Mouse (Mus musculus) kidney, embryonic 15.5 days (tissue): ENCODE data around the gene B230217C12Rik. TPM values are rescaled to one million over a fixed set of nuclear protein-coding genes. Genes with fewer than 3 reads are reported as not detected.
"Not testable (repeated sequence)": the region's sequence is repeated elsewhere in the genome, so short reads cannot be mapped to it uniquely, and the experiment has no call there.

ENCODE experiments used
- ATAC-seq: fragments of 200-750 bp; cut with Nextera tagmentation; replicated peaks from 2 replicates; pipeline ENCODE4 v1.8.0; 2017; ENCODE audit warnings: moderate TSS enrichment; ENCODE audit not compliant: low FRiP score
- H3K27ac ChIP-seq: fragments of 300-500 bp; sonication (generic); 2 replicates; pipeline ENCODE4 v1.5.1; 2015; ENCODE audit warnings: mild to moderate bottlenecking, inconsistent platforms
- H3K27me3 ChIP-seq: fragments of 300-500 bp; sonication (generic); 2 replicates; pipeline ENCODE4 v1.6.1; 2015; ENCODE audit warnings: inconsistent platforms
- H3K36me3 ChIP-seq: fragments of 300-500 bp; sonication (generic); 2 replicates; pipeline ENCODE4 v1.6.1; 2015; ENCODE audit warnings: inconsistent platforms
- H3K4me1 ChIP-seq: fragments of 300-500 bp; sonication (generic); 2 replicates; pipeline ENCODE4 v1.6.1; 2015; ENCODE audit warnings: inconsistent platforms
- H3K4me2 ChIP-seq: fragments of 300-500 bp; sonication (generic); 2 replicates; pipeline ENCODE4 v1.6.1; 2015; ENCODE audit warnings: moderate library complexity, mild to moderate bottlenecking, inconsistent platforms
- H3K4me3 ChIP-seq: fragments of 300-500 bp; sonication (generic); replicated peaks from 2 replicates; pipeline ENCODE4 v1.5.1; 2015; ENCODE audit warnings: mild to moderate bottlenecking, inconsistent platforms
- H3K9ac ChIP-seq: fragments of 300-500 bp; sonication (generic); 2 replicates; pipeline ENCODE4 v1.6.1; 2015; ENCODE audit warnings: mild to moderate bottlenecking, inconsistent platforms
- H3K9me3 ChIP-seq: fragments of 300-500 bp; sonication (generic); replicated peaks from 2 replicates; pipeline ENCODE4 v1.6.1; 2016; ENCODE audit warnings: inconsistent platforms
- WGBS: fragments of 180-500 bp; shearing (Covaris S2); methylation state at CpG from one replicate; pipeline ENCODE4 v1.1.7; 2015; ENCODE audit warnings: mixed read lengths; 5-methylcytosine and 5-hydroxymethylcytosine counted together
- polyA plus RNA-seq: library from polyadenylated mRNA; unstranded; fragments of >200 nt; fragmentation: Nextera tagmentation; extraction: Ambion mirVana; gene quantifications from 2 replicates; pipeline ENCODE4 v1.2.1, GENCODE M21; 2015

Gene B230217C12Rik
- polyA plus RNA-seq, 1 experiment from 2014 or later, result 7.5 TPM

DNA sequence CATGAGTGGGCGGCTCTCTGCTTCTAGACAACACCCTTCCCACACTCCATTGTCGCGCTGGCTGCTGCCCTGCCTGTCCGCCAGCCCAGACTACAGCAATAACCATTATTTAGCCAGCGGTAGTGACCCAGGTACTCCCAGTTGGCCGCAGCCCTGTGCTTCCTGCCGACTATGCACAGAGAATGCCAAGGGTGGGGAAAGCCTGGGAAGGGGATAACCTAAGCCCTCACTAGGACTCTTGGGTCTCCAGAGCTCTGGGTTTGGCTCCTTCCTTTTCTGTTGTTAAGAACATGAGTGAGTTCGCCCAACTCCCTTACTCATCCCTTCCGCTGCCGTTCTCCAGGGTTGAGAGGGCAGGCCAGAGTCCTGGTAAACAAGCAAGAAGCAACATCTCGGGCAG, 8.6 kb upstream of the B230217C12Rik start:
- no peak overlapping the region for H3K4me2 ChIP-seq
- H3K4me1 ChIP-seq, result 0 out of 2 replicates have a peak, but pooled peaks cover 10% of the 10 kb centered on the region
- H3K9me3 ChIP-seq, result no peaks in the 10 kb centered on the region
- no peak overlapping the region for H3K9ac ChIP-seq
- H3K36me3 ChIP-seq, result peaks cover 85% of the 10 kb centered on the region
- H3K4me3 ChIP-seq, result no peak overlapping the region
- no peak for ATAC-seq
- H3K27me3 ChIP-seq, result no peaks in the 10 kb centered on the region
- H3K27ac ChIP-seq, result no peak overlapping the region
- 64% methylated on average over 11 of the region's 11 CpGs for WGBS

DNA sequence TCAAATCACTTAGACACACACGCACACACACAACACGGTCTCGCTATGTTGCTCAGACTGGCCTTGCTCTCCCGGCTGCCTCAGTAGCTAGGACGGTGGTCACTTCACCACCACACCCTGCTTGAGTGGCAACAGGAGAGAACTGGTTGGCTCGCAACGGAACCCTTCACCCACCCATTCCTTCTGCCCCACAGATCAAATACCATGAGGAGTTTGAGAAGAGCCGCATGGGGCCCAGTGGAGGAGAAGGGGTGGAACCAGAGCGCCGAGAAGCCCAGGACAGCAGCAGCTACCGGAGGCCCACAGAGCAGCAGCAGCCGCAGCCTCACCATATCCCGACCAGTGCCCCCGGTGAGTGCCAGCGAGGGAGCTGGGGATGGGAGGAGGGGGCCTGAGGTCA, 7.2 kb upstream of the B230217C12Rik start:
- no peak for ATAC-seq
- peaks cover 83% of the 10 kb centered on the region for H3K36me3 ChIP-seq
- H3K4me1 ChIP-seq, result 0 out of 2 replicates have a peak, but pooled peaks cover 10% of the 10 kb centered on the region
- no peaks in the 10 kb centered on the region for H3K27me3 ChIP-seq
- no peak overlapping the region for H3K4me3 ChIP-seq
- H3K27ac ChIP-seq, result no peak overlapping the region
- WGBS, result 77% methylated on average over 15 of the region's 15 CpGs
- no peak overlapping the region for H3K9ac ChIP-seq
- H3K9me3 ChIP-seq, result no peaks in the 10 kb centered on the region
- H3K4me2 ChIP-seq, result no peak overlapping the region

DNA sequence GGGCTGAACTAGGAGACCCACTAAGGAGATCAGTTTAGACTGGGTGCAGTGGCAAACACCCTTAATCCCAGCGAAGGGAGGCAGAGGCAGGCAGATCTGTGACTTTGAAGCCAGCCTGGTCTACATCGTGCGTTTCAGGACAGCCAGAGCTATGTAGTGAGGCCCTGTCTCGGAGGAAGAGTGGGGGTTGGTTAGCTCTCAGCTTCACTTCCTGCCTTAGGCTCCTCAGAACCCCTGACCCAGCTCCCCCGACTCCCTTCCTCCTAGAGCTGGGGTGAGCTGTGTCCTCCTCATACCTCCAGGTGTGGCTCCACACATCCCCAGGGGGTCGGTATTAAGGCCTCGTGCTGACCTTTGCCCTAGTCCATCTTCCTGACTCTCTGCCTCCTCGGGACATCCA, 4.0 kb upstream of the B230217C12Rik start:
- Histone ChIP-seq H3K9me3 (no peaks in the 10 kb centered on the region), H3K36me3 (peaks cover 57% of the 10 kb centered on the region), H3K9ac (no peak overlapping the region), H3K27ac (no peak overlapping the region), H3K4me3 (no peak overlapping the region), H3K4me1 (peaks cover 24% of the 10 kb centered on the region), H3K4me2 (no peak overlapping the region), H3K27me3 (no peaks in the 10 kb centered on the region)
- no peak for ATAC-seq
- 62% methylated on average over 8 of the region's 8 CpGs for WGBS

DNA sequence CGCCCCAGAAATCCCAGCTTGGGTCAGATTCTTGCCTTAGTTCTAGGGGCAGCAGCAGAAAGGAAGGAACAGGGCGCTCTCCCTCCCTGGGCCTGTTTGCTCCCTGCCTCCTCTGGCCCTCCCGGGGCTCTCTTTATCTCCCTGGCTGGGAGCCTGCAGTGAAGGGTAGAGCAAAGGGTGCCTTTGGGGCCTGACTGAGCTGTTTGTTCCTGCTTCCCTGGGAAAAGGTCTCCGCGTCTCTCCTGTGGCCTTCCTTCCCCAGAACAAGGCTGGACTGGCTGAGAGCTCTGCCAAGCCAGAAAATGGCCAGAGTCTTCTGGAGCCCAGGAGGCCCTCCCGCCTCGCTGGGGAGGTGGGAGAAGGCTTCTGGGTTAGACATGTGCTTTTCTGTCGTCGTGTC, 3.5 kb upstream of the B230217C12Rik start:
- not testable (repeated sequence) for H3K9ac ChIP-seq, ATAC-seq, H3K4me2 ChIP-seq, H3K27me3 ChIP-seq, H3K9me3 ChIP-seq, H3K4me3 ChIP-seq, H3K27ac ChIP-seq
- peaks cover 25% of the 10 kb centered on the region for H3K4me1 ChIP-seq
- H3K36me3 ChIP-seq, result peaks cover 52% of the 10 kb centered on the region
- 86% methylated on average over 9 of the region's 9 CpGs for WGBS

DNA sequence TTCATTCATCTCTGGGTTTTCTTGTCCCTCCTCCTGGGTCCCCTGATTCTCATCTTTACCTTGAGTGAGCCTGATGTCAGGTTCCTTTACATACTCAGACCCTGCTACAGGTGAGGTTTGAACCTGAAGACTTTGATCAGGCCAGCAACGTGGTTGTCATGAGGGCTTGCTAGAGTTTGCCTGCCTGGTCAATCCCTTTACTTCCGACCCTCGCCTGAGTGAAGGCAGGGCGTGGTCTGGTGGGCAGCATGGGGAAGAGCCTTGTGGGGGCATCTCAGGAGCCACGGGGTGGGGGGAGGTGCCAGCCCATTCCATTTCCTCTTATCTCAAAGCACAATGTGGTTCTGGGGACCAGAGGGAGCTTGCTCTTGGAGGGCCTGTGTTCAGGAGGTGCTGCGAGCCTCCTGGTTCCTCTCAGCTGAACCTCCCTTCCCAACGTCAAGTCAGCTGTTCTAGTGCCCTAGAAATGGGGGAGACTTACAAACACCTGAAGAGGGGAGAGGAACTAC, 2.9 kb upstream of the B230217C12Rik start:
- H3K27me3 ChIP-seq, result no peaks in the 10 kb centered on the region
- no peak for ATAC-seq

DNA sequence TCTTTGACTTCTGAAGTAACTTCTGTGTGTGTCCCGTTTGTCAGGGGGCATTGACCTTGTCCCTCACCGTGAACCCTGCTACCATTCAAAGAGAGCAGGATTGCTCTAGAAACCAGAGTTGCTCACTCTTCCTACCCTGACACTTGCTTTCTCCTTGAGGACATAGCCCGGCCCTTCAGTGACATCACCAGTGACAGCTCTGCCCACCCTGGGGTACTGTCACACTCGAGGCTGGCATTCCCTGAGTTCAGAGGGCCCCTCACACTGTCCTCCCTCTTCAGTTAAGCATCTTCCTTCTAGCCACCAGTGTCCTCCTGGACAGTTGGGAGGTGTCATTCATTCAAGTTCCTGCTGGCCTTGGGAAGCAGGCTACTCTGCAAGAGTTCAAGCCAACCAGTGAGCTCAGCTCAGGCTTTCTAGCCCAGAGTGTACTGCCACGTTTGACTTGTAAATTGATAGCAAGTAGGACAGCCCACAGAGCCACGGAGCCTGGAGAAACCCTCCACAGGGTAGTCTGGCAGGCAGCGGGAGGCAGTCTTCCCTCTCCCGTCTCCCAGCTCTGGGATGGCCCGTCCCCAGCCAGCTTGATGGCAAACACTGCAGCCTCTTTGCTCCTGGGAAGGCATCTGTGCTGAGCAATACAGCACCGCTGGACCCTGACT, 1.7 kb upstream of the B230217C12Rik start:
- Histone ChIP-seq H3K9me3 (no peaks in the 10 kb centered on the region), H3K9ac (no peak overlapping the region), H3K27me3 (no peaks in the 10 kb centered on the region), H3K4me1 (peaks cover 28% of the 10 kb centered on the region), H3K4me3 (no peak overlapping the region), H3K36me3 (peaks cover 40% of the 10 kb centered on the region), H3K4me2 (peak overlapping the region; percentile 12; the same call in 1 of the 2 replicates), H3K27ac (peak overlapping the region; percentile 61; the same call in 1 of the 2 replicates)
- 38% methylated on average over 10 of the region's 10 CpGs for WGBS
- no peak for ATAC-seq

More for the DNA sequence above, 2.9 kb upstream of the B230217C12Rik start:
- Histone ChIP-seq H3K4me1 (peaks cover 28% of the 10 kb centered on the region), H3K4me2 (no peak overlapping the region), H3K36me3 (peaks cover 50% of the 10 kb centered on the region), H3K9me3 (no peaks in the 10 kb centered on the region), H3K9ac (no peak overlapping the region), H3K4me3 (no peak overlapping the region), H3K27ac (no peak overlapping the region)
- 89% methylated on average over 7 of the region's 7 CpGs for WGBS

DNA sequence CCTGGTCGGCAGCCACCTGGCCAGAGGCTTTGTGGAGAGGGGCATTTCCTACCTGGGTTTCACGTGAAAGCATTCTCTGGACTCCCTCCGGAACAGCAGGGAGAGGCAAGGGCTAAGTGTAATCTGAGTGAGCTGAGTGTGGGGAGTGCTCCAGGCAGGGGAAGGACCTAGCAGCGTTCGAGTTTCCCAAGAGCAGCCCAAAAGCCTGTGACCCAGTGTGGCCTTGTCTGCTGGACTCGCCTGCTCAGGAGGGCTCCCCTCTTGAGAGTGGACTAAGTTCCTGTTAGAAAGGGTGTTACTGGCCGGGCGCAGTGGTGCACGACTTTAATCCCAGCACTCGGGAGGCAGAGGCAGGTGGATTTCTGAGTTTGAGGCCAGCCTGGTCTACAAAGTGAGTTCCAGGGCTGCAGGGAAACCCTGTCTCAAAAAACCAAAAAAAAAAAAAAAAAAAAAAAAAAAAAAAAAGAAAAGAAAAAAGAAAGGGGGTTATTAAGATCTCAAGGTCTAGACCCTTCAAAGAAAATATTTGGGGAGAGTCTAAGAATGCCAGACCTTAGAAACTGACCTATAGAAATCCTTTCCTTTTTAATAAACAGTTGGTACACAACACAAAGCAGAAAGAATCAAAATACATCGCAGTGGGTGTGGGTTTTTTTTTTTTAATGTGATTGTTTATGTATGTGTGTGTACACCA, 992 bp upstream of the B230217C12Rik start:
- H3K9ac ChIP-seq, result no peak overlapping the region
- H3K27ac ChIP-seq, result peak overlapping the region; percentile 61; the same call in 1 of the 2 replicates
- 55% methylated on average over 11 of the region's 11 CpGs for WGBS

DNA sequence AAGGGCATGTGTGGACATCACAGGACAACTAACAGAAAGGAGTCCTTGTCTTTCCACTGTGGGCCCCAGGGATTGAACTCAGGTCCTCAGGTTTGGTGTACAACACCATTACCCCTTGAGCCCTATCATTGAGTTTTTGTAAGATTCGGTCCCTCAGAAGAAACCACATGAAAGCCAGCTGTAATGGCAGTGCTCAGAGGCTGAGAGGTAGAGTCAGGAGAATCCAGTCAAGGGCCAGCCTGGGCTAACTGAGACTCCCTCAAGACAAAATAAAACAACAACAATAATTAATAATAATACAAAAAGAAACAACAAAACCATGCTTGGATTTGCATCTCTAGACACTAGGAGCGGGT, 467 bp upstream of the B230217C12Rik start:
- Histone ChIP-seq H3K27me3 (no peaks in the 10 kb centered on the region), H3K9ac (no peak overlapping the region), H3K9me3 (no peaks in the 10 kb centered on the region), H3K27ac (peak overlapping the region; percentile 85), H3K4me1 (peaks cover 28% of the 10 kb centered on the region), H3K4me2 (peak overlapping the region; percentile 77), H3K36me3 (peaks cover 28% of the 10 kb centered on the region), H3K4me3 (no peak overlapping the region; the same call in 1 of the 2 replicates)
- no peak for ATAC-seq
- WGBS, result 72% methylated on average over 2 of the region's 2 CpGs

More for the DNA sequence above, 992 bp upstream of the B230217C12Rik start:
- Histone ChIP-seq H3K36me3 (peaks cover 33% of the 10 kb centered on the region), H3K4me3 (no peak overlapping the region), H3K4me1 (peaks cover 28% of the 10 kb centered on the region), H3K9me3 (no peaks in the 10 kb centered on the region), H3K27me3 (no peaks in the 10 kb centered on the region), H3K4me2 (peak overlapping the region; percentile 12; the same call in 1 of the 2 replicates)
- no peak for ATAC-seq

DNA sequence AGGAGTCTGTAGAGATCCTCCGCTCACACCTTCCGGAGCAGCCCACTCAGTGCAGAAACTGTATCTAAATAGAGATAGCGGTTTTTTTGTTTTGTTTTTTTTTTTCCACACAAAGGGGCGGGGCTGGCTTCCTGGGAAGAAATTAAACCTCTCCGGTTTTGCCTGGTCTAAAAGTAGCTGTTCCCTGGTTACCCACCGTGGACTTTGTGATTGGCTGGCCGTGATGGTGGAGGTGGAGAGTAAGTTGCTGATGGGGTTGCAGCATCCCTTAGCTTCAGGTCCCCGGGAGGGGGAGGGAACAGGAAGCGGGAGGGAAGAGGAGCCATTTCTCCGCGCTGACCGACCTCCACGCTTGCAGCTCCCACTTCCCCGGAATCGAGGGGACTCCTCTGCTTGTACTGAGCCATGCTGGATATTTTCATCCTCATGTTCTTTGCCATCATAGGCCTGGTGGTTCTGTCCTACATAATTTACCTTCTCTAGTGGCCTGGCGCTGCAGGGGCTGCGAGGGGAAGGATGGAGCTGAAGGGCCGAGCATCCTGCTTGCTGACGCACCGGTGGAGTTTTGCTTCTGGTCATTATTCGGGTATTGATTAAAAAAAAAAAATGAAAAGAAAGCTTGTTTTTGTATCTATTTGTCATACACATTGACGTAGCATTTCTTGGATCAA, 546 bp downstream of the B230217C12Rik start:
- peak; percentile 91 for ATAC-seq
- Histone ChIP-seq H3K36me3 (peaks cover 18% of the 10 kb centered on the region), H3K9ac (peak overlapping the region; percentile 45)

DNA sequence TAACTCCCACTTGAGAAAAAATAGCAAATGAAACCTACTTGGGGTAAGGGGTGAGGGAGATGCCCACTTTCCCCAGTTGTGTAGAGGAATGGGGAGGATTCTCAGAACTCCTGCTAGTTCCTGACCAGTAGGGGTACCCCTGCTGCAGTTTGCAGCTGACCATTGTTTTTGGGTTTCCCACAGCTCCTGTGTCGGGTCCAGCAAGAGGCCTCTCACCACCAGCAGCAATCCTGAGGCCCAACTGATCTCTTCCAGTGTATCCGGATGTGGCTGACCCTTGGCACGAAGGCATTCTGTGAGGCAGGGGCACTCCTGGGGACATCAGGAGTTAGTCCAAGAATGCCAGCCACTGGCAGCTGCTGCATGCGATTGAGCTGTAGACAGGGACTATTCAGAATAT, 1.4 kb downstream of the B230217C12Rik start:
- Histone ChIP-seq H3K4me2 (peak overlapping the region; percentile 77), H3K36me3 (peaks cover 9% of the 10 kb centered on the region), H3K4me3 (peak overlapping the region; percentile 56; the same call in 1 of the 2 replicates), H3K4me1 (peaks cover 28% of the 10 kb centered on the region), H3K9me3 (no peaks in the 10 kb centered on the region), H3K27ac (peak overlapping the region; percentile 13; the same call in 1 of the 2 replicates), H3K9ac (0 out of 2 replicates have a peak overlapping the region, but pooled peaks have one; percentile 4), H3K27me3 (no peaks in the 10 kb centered on the region)
- ATAC-seq, result no peak
- 44% methylated on average over 4 of the region's 4 CpGs for WGBS

More for the DNA sequence above, 546 bp downstream of the B230217C12Rik start:
- H3K27ac ChIP-seq, result peak overlapping the region; percentile 85
- peak overlapping the region; percentile 56 for H3K4me3 ChIP-seq
- H3K9me3 ChIP-seq, result no peaks in the 10 kb centered on the region
- peaks cover 28% of the 10 kb centered on the region for H3K4me1 ChIP-seq
- H3K27me3 ChIP-seq, result no peaks in the 10 kb centered on the region
- 2% methylated on average over 22 of the region's 22 CpGs for WGBS
- peak overlapping the region; percentile 77 for H3K4me2 ChIP-seq

DNA sequence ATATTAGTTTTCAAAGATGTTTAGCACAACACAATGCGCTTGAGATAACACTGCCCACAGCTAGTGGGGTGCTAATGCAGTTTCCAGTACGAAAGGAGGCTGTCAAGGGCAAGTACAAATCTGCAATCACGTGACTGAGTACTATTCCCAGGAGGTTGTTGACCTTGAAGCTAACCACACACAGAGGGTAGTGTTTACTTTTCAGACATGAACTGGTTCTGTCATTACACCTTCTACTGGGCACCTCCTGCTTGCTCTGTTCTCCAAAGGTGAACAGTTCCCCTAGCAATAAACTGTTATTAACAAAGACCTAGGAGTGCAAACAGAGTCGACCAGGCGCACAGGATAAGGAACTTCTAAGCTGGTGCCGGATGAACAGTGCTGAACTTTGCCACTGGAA, 9.8 kb downstream of the B230217C12Rik start:
- Histone ChIP-seq H3K9ac (no peak overlapping the region), H3K27me3 (no peaks in the 10 kb centered on the region), H3K36me3 (no peaks in the 10 kb centered on the region), H3K27ac (no peak overlapping the region), H3K4me2 (no peak overlapping the region), H3K4me1 (no peaks in the 10 kb centered on the region), H3K4me3 (no peak overlapping the region), H3K9me3 (no peaks in the 10 kb centered on the region)
- no peak for ATAC-seq
- WGBS, result 50% methylated on average over 6 of the region's 6 CpGs

DNA sequence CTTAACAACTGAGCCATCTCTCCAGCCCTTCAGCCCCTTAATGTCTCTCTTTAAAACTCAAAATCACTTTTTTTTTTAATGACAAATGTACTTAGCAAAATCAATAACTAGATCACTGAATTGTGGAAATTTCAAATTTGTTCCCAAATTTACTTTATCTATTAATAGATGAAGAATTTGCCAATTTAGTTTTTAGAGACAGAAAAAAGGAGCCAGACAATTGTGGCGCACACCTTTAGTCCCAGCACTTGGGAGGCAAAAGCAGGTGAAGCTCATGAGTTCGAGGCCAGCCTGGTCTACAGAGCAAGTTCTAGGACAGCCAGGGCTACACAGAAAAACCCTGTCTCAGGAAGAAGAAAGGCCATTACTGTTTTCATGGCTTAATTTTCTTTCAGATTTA, 11.0 kb downstream of the B230217C12Rik start:
- H3K27me3 ChIP-seq, result no peaks in the 10 kb centered on the region
- no peaks in the 10 kb centered on the region for H3K4me1 ChIP-seq
- no peaks in the 10 kb centered on the region for H3K9me3 ChIP-seq
- H3K4me3 ChIP-seq, result no peak overlapping the region
- no peaks in the 10 kb centered on the region for H3K36me3 ChIP-seq
- no peak overlapping the region for H3K9ac ChIP-seq
- H3K27ac ChIP-seq, result no peak overlapping the region
- H3K4me2 ChIP-seq, result no peak overlapping the region
- ATAC-seq, result no peak
- WGBS, result 80% methylated on average over 2 of the region's 2 CpGs
